Mouse (Mus musculus) cerebellum, postnatal 4 days (tissue): ENCODE results near the gene Col5a3.
A peak's percentile ranks its signal among the peaks of the same experiment; 100 is the strongest.
"Not testable (repeated sequence)": the region's sequence is repeated elsewhere in the genome, so short reads cannot be mapped to it uniquely, and the experiment has no call there.

Source experiments
- DNase-seq, 2 experiments: peaks; one replicate each; pipeline ENCODE4 v3.0.0; 2022; ENCODE audit warnings: low spot score in 2 of 2, mixed read lengths in 1 of 2

Gene Col5a3

DNA sequence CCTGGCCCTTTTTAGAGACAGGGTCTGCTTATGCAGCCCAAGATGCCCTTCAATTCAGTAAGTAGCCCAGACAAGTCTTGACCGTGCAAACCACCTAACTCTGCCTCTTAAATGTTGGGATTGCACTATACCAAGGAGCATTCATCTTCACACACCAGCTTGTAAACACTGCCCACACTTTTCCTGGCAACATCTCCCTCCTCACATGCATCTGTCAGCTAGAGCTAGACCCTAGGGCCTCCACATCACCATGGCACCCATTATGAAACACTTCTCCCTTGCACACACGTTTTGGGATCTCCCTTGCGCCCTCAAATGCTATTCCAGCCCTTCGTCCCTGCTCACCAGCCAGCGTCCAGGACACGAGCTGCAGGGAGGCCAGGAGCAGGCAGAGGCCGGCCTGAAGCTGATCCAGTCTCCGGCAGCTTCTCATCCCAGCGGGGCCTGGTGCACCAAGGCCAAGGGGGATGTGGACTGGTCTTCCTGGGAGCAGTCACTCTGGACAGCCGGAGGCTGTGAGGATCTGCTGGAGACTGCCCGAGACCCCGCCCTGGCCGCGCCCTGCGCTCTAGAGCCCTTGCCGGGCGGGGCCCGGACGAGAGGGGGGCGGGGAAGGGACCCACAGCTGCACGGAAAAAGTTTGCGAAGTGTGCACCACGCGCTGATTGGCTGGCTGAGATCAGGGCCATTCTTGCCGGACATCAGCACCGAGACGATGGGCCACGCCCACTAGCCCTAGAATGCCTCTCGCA lies at the start of gene Col5a3:
Gene Col5a3 (minus strand): TSS at position 547 of the 752 bp plus-strand sequence.
- no peak for DNase-seq

- DNase-seq, result no peak
Observed at GRCm38 (mm10) chr9:20862225-20862624, 47.4 kb upstream of the Col5a3 start.

DNA sequence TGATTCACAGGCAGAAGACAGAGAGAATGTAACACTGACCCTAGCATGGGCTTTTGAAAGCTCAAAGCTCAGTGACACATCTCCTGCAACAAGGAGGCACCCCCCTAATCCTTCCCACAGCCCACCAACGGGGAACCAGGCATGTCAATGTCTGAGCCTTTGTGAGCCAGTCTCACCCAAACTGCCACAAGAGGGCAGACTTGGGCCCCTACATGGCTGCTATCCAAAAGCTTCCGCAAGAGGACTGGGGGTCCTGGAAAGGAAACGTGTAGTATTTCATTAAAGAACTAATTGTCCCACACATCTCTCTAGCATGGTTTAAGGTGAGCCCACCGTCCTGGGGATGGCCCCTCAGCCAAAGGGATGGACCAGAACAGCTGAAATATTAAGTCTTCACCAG lies 47.0 kb upstream of the Col5a3 start:
- peak in 1 of 2 experiments; percentile 43 for DNase-seq

DNA sequence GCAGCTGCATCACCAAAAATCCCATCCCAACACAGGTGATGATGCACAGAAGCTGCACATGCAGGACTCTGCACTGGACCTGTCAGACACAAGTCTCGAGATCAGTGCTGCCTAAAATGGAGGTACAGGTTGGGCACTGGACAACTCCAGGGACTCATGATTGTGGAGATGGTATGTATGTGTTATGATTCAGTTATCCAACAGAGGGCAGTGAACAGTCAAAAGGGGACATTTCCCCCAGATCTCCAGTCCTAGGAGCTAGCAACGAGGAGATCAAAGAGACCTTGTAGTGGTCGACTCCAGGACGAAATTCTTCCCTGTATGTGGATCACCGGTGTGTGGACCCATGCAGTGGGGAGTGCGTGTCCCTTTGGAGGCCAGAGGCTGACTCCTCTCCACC lies 45.1 kb upstream of the Col5a3 start:
- no peak for DNase-seq

GRCm38 (mm10) chr9:20857131-20857530 lies 42.3 kb upstream of the Col5a3 start:
- DNase-seq, result no peak

- no peak for DNase-seq
Observed at GRCm38 (mm10) chr9:20850179-20850578, 35.3 kb upstream of the Col5a3 start.

- peak in 1 of 2 experiments; percentile 21 for DNase-seq
Observed at GRCm38 (mm10) chr9:20842670-20843069, 27.8 kb upstream of the Col5a3 start.

DNA sequence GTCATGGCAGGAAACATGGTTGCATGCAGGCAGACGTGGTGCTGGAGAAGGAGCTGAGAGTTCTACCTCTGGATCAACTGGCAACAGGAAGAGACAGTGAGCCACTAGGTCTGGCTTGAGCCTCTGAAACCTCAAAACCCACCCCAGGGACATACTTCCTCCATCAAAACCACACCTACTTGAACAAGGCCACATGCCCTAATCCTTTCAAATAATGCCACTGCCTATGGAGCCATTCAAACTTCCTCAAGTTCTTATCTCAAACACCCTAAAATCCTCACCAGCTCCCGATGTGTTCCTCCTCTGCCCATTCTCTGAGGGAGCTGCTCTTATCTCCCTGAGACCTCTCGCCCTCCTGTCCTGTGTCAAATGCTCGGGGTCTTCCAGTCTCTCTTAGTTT lies 27.3 kb upstream of the Col5a3 start:
- DNase-seq, result no peak

DNA sequence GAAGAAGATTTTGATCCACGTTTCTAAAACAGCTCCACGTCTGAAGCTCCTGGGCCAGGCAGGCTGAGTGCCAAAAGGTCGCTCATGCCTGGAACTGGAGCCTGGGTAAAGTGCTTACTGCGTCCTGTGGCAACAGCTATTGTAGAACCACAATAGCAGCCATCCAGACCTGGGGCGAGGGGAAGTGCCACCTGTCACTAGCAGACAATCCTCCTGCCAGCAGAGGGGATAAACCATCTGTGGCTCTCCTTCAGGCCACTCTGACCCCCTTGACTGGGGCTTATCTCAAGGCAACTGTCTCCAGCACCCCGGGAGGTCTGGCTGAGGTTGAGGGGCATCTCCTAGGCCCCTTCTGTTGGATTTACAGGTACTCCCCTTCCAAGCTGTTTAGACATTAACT lies 24.1 kb upstream of the Col5a3 start:
- DNase-seq, result no peak

GRCm38 (mm10) chr9:20837184-20837947 lies 22.5 kb upstream of the Col5a3 start:
- no peak for DNase-seq

GRCm38 (mm10) chr9:20835431-20835954 lies 20.6 kb upstream of the Col5a3 start:
- not testable (repeated sequence) for DNase-seq

DNA sequence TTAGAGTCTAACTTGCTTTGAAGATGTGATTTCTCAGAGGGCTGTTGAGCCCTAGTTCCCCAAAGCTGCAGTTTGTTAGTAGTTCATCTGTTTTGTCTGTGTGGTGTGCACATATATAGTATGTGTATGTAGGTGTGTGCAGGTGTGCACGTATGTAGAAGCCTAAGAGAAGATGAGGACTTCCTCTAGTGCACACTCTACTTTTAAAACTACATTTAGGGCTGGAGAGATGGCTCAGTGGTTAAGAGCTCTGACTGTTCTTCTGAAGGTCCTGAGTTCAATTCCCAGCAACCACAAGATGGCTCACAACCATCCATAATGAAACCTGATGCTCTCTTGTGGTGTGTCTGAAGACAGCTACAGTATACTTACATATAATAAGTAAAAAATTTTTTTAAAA lies 20.0 kb upstream of the Col5a3 start:
- no peak for DNase-seq

- DNase-seq, result peak; percentile 96 to 98
Observed at GRCm38 (mm10) chr9:20830901-20831643, 16.2 kb upstream of the Col5a3 start.

DNA sequence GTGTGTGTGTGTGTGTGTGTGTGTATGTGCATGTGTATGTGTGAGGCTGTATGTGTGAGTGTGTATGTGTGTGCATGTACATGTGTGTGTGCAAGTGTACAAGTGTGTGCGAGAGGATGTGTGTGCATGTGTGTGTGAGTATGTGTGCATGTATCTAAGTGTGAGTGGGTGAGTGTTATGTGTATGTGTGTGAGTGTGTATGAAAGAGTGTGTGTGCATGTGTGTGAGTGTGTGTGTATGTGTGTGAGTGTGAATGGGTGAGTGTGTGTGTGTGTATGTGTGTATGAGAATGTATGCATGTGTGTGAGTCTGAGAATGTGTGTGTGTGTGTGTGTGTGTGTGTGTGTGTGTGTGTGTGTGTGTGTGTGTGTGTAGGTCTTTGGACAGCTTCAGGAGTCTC lies 13.3 kb upstream of the Col5a3 start:
- no peak for DNase-seq

GRCm38 (mm10) chr9:20825781-20826180 lies 10.9 kb upstream of the Col5a3 start:
- no peak for DNase-seq

GRCm38 (mm10) chr9:20822821-20823220 lies 8.0 kb upstream of the Col5a3 start:
- no peak for DNase-seq

DNA sequence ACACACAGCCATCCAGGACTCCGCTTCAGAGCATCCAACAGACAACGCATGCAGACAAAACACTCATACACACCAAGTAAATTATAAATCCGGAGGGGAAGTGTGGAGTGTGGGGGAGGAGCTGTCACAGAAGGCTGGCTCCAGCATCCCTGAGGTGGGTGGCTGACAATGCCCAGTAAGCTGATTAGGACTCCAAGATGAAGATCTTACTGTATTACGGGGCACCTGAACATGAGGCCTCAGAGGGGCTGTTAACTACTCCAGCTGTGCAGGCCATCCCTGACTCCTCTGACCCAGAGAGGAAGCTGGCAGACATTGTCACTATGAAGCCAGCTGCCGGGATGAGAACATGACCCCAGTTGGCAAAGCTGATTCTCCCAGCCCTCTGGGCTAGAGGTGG lies 5.1 kb upstream of the Col5a3 start:
- DNase-seq, result no peak

GRCm38 (mm10) chr9:20818236-20818635 lies 3.4 kb upstream of the Col5a3 start, which contains the start of gene Rdh8:
Gene Rdh8 (plus strand): TSS chr9:20818503.
- DNase-seq, result no peak

DNA sequence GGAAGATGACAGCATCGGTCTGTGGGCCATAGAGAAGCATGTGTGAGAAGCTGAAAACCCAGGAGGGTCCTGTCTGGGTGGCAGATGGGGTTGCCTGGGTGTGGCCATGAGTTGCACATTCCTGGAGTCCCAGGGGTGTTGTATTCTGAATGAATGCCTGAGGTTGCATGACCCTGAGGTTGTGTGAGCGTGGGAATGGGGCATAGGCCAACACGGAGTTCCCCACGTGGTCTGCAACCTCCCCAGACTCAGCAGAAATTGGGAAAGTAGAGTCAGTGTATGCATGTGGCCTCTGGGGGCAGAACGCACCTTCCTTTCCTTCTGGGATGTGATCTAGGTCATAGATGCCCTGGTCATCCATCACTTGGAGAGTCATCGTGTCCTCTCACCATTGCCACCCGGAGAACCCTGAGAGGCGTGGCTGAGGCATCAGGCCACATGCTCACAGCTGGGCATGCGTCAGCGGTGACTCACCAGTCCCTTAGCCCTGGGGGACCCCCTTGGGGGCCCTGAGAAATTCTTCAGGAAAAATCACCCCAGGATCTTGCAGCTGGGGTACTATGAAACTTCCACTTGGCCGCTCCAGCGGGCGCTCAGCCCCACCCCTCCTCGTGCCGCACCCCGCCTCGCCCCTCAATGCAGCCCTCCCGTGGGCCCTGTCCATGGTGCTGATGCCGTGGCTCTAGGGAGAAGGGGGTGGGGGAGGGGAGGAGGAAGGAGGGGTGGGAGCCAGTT lies 2.2 kb downstream of the Col5a3 start:
- DNase-seq, result no peak

DNA sequence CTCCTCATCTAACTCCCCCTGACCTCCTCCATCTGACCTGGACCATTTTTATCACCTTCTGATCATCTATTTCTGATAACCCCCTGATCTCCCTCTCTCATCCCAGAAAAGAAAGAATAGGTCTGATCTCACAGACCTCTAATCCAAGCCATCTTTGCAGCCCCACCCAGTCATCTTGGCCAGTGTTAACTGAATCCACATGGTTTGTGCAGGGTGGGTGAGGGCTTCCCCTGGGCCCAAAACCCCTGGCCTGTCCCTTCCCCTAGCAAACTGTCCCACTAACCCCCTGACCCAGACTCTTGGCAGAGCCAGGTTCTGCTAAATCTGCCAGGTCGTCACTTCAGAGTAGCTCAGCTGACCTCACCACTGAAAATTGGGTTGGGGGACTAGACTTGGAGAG lies 4.1 kb downstream of the Col5a3 start:
- DNase-seq, result no peak

- no peak for DNase-seq
Observed at GRCm38 (mm10) chr9:20810271-20810670, 4.6 kb downstream of the Col5a3 start.
